Mouse (Mus musculus) retina, postnatal 7 days (tissue): Measurements from ENCODE around the gene Olfr1321.

Source experiments
- DNase-seq: peaks from one replicate; pipeline ENCODE4 v3.0.0-alpha.2; 2012; ENCODE audit warnings: low read depth, low spot score

The Olfr1321 gene

GRCm38 (mm10) chrX:49734959-49735358, at the start of gene Olfr1321:
Olfr1321 (minus strand) TSS chrX:49735059.
- DNase-seq: no peak

GRCm38 (mm10) chrX:49770828-49771227, 36.0 kb upstream of the Olfr1321 start:
- no peak for DNase-seq

- no peak for DNase-seq
Observed at GRCm38 (mm10) chrX:49745192-49745591, 10.3 kb upstream of the Olfr1321 start.
